Mouse (Mus musculus): ENCODE data around the gene Angpt4.
A peak's percentile ranks its signal among the peaks of the same experiment; 100 is the strongest.

Gene Angpt4

GRCm38 (mm10) chr2:151963319-151963718, 52.3 kb downstream of the Angpt4 start:
- no peak for DNase-seq

DNA sequence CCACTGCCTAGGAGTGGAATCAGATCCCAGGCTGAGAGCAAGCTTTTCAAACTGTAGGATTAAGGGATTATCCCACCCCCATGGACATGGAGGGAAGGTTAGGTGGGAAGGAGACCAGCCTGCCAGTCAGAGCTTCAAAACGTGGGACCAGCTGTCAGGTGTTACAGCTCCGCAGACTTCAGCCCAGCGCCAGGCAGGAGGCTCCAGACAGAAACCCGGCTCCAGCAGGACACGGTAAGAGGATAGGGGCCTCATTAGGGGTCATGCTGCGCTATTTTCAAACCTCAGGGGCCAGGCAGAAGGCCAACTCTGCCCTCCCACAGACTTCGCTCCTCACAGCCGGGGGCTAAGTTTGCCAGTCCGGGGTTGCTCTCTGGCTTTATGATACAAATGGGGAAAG, 53.0 kb downstream of the Angpt4 start:
- no peak for DNase-seq

GRCm38 (mm10) chr2:151967176-151967750, 56.3 kb downstream of the Angpt4 start:
- DNase-seq = no peak

- no peak for DNase-seq
These were observed 56.8 kb downstream of the Angpt4 start for GRCm38 (mm10) chr2:151967792-151968191.

- no peak for DNase-seq
These were observed 57.4 kb downstream of the Angpt4 start for GRCm38 (mm10) chr2:151968451-151968850.

- no peak for DNase-seq
These were observed 58.0 kb downstream of the Angpt4 start for GRCm38 (mm10) chr2:151968986-151969385.

- no peak for DNase-seq
These were observed 58.4 kb downstream of the Angpt4 start for GRCm38 (mm10) chr2:151969396-151969795.

- DNase-seq = peak; percentile 76 to 79
These were observed 59.5 kb downstream of the Angpt4 start for GRCm38 (mm10) chr2:151970191-151971172.

DNA sequence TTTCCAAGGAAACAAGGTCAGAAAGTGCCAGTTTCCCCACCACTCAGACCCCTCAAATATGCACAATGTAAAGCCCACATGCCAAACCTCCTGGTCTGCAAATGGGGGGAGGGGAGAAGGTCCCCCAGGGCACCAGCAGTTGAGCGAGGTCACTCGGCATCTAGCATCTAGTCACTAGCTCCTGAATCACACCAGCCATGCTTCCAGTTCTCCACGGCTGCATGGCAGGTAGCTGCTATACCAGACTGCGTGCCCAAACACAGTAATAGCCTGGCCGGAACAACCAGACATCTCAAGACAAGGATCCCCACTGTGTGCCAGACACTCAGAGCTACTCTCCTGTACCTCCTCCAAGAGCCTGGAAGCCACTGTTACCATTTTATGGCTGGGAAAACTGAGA, 60.7 kb downstream of the Angpt4 start:
- DNase-seq = no peak

DNA sequence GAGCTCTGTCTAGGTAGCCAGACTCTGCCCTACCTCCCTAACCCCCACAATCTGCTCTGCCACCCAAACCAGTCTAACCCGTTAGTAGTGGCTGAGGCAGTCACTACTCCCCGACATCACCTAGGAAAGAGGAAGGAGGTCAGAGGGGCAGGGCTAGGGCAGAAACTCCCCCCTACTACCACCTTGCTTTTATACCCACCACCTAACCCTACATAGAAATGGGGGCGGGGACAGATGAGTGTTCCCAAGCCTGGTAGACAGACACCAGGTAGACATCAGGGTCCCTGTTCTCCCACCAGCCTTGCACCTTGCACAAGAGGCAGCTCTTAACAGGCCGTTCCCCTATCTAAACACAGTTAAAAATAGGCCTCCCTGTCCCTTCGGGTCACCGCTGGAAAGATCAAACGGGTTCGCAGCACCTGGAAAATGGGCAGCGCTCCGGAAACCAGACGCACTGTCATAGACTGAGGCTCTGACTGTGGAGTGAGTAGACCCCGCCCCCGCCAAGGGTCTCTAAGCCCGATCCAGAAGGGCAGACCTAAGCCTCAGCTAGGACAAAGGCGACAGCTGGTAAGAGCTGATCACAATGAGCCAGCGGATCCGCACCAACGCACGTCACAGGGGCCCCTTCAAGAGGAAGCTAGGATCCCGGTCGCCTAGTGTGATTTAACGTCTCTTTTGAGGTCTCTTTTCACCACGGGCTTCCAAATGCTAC, 62.0 kb downstream of the Angpt4 start:
- peak; percentile 62 to 67 for DNase-seq

DNA sequence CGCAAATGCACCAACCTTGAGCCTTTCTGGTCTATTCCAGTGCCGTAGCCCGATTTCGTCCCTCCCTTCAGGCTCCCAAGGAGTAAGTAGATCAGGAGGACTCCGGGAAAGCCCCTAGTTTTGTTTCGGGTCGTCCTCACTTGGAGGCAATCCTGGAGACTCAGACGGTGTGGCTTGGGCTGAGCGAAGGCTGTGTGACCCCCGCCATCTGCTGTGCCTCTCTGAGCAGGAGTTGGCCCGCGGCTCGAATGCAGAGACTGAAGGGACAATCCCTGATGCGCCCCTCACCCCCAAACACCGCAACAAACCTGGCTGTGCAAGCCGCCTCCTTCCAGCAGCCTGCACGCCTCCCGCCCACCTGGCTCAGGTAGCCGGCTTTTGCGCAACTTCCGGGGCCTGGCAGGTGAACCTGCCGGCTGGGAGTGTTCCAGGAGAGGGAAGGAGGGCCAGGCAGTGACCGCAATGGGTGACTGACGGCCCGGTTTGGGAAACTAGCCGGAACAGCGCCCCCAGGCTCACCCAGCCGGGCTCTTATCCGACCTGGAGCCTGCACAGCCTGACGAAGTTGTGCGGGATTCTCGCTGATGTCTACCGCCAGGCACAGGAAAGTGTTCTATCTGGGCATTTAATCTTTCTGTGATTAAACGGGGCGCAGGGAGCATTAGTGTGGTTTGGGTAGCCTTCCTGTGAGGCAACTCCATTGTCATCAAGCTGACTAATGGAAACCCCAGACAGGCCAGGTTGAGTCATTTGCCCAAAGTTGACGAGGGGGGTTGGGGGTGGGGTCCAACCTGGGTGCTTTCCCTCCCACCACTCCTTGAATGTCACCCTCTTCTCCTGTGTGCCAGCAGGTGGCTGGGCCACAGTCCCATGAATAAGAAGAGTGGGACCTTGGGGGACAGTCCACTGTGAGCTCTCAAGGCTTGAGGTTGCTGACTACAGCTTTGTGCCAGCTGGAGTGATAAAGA, 62.9 kb downstream of the Angpt4 start:
- DNase-seq = peak; percentile 27 to 43

DNA sequence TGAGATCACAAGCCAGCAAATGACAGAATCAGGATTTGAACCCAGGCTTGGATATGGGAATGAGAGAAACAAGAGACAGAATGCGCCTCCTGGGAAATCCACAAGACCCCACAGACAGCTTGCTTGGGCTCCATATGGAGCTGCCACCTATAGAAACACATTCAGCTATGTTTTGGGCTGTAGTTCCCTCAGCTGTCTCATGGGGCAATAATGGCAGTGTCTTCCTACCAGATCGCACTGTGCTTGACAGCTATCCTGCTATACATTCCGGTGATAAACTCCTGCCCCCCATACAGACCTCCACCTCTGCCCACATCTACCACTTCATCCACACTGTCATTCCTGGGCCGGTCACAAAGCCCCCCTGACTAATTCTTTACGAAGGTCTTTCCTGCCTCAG, 64.3 kb downstream of the Angpt4 start:
- no peak for DNase-seq

- no peak for DNase-seq
These were observed 65.1 kb downstream of the Angpt4 start for GRCm38 (mm10) chr2:151976067-151976466.

GRCm38 (mm10) chr2:151977689-151978440, 66.9 kb downstream of the Angpt4 start:
- DNase-seq = no peak

GRCm38 (mm10) chr2:151978494-151978893, 67.5 kb downstream of the Angpt4 start:
- DNase-seq = no peak

DNA sequence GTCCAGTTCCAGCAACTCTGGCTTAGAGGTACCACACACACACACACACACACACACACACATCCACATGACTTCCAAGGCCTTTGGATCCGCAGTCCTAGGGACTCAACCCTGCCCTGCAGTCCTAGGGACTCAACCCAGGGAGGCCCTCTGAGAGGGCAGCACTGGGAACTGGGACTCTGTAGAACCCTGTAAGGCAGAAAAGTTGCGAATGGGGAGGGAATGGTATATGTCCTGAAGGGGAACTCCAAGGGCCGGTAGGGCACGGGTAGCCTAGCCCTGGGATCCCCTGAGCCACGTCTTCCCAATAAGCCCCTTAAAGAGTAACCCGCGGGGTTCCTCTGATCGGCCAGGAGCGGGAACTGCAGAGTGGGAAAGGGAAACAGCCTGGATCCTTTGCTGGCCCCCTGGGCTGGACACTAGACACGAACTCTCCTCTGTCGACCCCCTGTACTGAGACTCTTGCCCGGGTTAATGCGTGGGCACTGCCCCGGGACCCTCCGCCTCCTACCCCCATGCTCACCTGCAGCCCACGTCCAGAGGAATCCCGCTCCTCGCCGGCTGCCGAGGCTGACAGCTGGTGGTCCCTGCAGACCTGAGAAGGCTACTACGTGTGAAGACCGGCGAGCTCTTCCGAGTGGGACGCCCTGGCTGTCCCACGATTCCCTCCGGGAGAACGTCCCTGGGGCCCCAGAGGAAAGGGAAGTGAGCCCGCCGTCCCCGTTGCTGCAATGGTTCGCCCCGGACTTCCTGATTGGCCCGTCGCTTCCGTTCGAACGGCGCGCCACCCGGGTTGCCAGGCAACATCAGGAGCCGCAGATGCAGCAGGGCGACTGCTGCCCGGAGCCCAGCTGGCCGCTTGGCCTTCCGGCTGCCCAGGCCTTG, 68.7 kb downstream of the Angpt4 start, which contains the start of gene Fam110a:
TSS of gene Fam110a (minus strand) at position 750 of the 885 bp plus-strand sequence.
- DNase-seq = peak; percentile 81

GRCm38 (mm10) chr2:151980355-151980693, 69.3 kb downstream of the Angpt4 start:
- no peak for DNase-seq

DNA sequence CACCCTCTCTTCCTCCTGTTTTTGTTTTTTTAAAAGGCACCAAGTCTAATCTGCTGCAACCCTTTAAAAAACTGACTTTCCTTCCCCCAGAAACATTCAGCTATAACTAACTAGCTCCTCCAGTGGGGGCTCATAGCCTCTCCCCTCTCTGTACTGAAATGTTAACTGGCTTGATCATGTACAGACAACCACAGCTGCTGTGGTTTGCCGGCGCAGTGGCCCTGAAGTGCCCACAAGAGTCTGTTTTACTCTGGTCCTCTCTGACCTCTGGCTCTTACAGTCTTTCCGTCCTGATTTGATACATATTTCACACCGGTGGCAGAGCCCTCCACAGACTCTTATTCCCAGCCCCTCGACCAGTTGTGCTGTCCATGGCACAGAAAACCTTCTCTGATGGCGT, 70.3 kb downstream of the Angpt4 start:
- DNase-seq = no peak

GRCm38 (mm10) chr2:151982476-151982875, 71.5 kb downstream of the Angpt4 start:
- no peak for DNase-seq

- no peak for DNase-seq
These were observed 73.0 kb downstream of the Angpt4 start for GRCm38 (mm10) chr2:151984019-151984418.
